Mouse (Mus musculus) lung, postnatal 10 days (tissue): ENCODE results near the gene Itpr2.
A peak's percentile ranks its signal among the peaks of the same experiment; 100 is the strongest.

ENCODE experiments used
- DNase-seq: peaks from one replicate; pipeline ENCODE4 v3.0.0; 2021

Gene Itpr2

DNA sequence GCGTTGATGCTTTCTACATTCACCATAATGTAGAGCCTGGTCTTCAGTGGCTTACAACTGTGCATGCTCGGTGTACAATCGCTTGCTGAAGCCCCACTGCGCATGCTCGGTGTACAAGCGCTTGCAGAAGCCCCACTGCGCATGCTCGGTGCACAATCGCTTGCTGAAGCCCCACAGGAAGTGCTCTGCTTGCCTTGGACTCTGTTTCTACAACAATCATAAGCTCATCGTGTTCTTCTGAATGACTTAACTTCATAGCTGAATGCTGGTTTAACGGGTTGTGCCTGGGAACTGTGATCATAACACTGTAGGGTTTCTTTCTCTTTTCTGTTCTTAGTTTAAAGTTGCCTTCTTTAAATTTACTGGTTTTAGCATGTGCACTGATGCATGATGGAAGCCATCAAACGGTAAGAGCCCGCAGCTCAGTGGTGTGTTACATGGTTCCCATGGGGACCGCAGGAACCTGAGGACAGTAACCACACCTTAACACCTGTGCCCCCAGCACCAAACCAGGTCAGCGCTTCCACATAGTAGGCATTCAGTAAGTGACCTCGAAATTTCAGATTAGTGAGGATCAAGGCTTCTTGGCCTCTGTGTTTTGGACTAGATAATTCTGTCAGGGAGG, 90.5 kb downstream of the Itpr2 start:
- DNase-seq, result no peak

- DNase-seq, result no peak
These were observed 91.6 kb downstream of the Itpr2 start for GRCm38 (mm10) chr6:146410427-146410810.

- peak; percentile 90 for DNase-seq
These were observed 92.2 kb downstream of the Itpr2 start for GRCm38 (mm10) chr6:146409692-146410426.

DNA sequence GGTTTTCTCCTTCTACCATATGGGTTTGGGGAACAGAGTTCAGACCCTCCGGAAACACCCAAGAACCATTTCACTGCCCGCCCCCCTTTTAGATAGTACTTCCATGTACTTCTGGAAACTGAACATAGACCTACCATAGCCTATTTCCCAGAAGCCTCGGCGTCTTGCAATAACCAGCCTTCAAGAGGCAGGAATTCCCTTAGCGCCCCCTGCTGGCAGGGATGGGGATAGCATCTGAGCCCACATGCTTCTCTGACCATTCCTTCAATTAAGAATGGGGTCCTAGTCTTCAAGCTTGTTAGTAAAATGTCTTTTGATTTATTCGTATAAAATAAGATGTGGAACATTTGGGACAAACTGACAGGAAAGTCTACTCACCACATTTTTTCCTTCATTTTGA, 96.6 kb downstream of the Itpr2 start:
- peak; percentile 62 for DNase-seq

GRCm38 (mm10) chr6:146404876-146405275, 97.1 kb downstream of the Itpr2 start:
- DNase-seq, result no peak

DNA sequence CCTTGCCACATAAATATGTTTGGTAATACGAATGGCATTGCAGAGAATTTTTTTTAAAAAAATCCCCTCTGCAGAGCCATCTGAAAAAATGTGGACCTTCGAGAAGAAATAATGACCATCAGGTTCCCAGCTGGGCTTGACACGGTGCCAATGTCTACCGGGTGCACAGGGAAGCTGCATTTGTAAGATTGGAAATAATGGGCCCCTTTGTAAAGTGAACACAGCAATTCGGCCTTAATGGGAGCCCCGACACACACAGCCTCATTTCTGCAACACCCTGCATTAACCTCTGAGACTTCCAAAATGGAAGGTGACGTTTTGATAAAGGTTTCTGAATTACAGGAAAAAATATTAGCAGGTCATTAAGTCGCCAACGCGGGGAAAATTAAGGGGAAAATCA, 97.9 kb downstream of the Itpr2 start:
- no peak for DNase-seq

DNA sequence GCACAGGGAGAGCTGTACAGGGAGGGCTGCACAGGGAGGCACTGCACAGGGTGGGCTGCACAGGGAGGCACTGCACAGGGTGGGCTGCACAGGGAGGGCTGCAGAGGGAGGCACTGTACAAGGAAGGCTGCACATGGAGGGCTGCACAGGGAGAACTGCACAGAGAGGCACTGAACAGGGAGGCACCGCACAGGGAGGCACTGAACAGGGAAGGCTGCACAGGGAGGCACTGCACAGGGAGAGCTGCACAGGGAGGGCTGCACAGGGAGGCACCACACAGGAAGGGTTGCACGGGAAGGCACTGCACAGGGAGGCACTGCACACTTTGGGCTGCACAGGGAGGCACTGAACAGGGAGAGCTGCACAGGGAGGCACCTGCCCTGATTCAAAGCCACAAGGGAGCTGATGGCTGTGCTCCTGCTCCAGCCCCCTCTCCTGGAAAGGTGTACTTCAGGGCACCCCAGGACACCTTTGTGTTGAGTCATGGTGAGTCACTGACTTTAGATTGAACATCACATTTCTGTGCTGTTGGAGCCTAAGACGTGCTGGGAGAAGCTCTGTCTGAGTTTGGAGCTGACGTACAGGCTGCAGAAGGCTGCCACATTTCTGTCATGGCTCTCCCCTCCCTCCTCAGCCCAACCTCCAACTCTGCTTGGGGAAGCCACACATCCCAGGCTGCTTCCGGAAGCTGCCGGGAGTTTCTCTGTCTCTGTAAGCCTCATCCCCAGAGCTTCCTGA, 98.9 kb downstream of the Itpr2 start:
- peak; percentile 55 for DNase-seq

GRCm38 (mm10) chr6:146397803-146398202, 104.2 kb downstream of the Itpr2 start:
- no peak for DNase-seq

- no peak for DNase-seq
These were observed 105.8 kb downstream of the Itpr2 start for GRCm38 (mm10) chr6:146396253-146396652.

- no peak for DNase-seq
These were observed 106.4 kb downstream of the Itpr2 start for GRCm38 (mm10) chr6:146395616-146396015.

GRCm38 (mm10) chr6:146392188-146392587, 109.8 kb downstream of the Itpr2 start:
- no peak for DNase-seq

- no peak for DNase-seq
These were observed 111.9 kb downstream of the Itpr2 start for GRCm38 (mm10) chr6:146390159-146390558.

DNA sequence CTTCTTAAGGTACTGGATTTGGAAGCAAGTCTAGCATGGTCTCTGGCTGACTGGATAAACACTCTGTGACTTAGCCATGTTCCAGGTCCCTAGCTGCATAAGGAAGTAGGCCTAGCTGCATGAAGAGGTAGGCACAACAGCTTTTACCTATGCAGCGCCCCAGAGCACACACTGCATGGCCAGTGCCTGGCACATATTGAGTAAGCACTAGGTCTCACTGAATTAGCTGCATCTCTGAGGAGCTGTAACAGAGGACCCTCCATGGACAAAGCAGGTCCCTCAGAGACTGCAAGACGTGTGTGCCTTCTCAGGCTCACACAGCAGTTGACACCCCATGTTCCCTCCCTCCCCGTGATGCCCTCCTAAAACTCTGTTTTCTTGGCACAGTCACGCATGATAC, 114.0 kb downstream of the Itpr2 start:
- DNase-seq, result no peak

GRCm38 (mm10) chr6:146387039-146387713, 114.8 kb downstream of the Itpr2 start:
- no peak for DNase-seq

GRCm38 (mm10) chr6:146379263-146379662, 122.8 kb downstream of the Itpr2 start:
- DNase-seq, result no peak

- no peak for DNase-seq
These were observed 130.5 kb downstream of the Itpr2 start for GRCm38 (mm10) chr6:146371511-146371910.

DNA sequence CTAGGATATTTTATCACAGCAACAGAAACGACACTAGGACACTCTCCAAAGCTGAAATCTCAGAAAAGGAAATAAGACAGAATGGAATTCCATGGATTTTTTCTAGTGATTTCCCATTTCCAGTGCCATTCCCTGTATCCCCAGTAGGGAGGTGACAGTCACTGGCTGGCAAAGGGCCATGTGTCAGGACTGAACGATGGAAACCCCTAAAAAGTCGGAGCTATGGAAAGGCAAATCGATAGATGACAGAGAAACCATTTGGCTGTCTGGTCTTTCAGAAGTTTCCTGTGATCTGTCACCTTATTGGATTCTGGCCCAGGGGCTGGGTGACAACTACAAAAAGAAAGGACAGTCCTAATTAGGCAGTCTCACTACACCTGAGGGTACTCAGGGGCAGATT, 135.8 kb downstream of the Itpr2 start:
- DNase-seq, result no peak

DNA sequence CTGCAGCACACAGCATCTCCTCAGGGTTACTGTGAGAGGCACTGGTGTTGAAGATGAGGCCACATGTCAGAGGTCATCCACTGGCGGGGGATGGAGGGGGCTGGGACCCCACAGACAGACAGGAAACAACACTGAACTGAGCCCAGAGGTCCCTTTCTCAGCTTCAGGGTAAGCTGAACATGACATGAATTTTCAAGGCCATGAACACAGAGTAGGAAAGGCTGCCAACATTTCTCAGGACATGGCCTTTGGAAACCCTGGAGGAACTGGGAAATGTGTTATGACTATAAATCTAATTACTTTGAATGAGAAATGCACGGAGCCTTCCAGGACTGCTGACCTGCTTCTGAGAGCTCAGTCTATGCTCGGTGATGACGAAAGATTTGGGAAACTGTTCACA, 144.1 kb downstream of the Itpr2 start:
- DNase-seq, result peak; percentile 46

DNA sequence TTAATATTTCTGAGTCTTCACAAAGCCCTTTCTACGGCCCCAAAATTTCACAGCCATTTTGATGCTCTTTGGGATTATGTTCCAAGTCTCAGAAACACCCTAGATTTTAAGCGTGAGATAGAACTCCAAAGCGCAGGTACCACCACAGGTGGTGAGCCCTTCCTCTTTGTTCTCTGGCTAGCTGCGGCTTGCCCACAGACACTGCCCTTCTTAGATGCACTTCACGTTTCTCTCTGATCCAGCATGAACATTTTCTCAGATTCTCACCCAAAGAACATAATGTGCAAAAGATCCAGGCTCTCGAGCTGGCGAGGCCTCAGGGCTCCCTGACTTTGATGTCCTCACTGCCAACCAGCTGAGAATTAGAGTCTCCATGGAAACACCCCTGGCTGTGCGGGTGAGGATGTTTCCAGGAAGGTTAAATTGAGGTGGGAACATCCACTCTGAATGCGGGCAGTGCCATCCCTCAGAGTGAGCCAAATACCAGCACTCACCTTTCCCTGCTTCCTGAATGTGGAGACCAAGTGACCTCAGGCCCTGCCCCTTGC, 149.7 kb downstream of the Itpr2 start:
- DNase-seq, result no peak

- DNase-seq, result no peak
These were observed 150.2 kb downstream of the Itpr2 start for GRCm38 (mm10) chr6:146351816-146352215.

DNA sequence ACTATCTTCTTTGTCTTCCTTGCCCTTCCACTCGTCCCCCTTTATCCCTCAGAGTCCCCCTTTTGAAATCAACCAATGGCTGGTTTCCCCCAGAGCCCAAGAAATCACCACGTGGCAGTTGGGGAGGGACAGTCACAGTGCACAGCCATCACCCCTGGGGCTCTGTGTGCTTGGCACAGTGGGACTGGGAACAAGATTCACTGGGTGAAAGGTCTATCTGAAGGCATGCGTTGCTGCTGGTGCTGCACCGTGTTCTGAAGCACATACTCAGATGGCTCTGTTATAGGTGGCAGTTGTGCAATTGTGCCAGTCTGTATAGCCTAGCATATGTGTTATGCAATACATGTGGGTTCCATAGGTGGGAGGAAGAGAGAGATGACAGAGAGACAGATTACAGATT, 154.5 kb downstream of the Itpr2 start:
- no peak for DNase-seq

DNA sequence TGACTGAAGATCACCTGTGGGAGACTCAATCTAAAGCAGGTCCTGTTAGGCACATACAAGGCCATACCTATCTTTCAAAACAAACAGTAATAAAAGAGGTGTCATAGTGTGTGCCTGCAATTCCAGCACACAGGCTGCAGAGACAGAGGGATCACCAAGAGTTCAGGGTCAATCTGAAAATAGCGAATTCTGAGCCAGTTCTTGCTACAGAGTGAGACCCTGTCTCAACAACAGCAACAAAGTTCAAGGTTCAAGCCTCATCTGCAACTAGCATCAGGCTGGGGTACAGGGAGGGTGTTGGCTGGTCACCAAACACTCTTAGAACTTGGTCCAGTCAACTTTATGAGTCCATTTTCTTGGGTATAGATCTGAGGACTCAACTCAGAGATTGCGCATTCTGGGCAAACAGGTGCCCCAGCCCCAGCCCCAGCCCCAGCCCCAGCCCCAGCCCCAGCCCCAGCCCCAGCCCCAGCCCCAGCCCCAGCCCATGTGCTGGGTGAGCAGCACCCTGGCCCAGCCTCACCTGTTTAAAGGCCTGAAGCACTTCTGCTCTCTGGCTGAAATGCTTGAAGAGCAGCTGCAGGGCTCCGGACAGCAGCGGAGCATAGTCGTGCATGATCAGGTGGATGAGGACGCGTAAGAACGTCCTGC, 155.4 kb downstream of the Itpr2 start:
- no peak for DNase-seq

- DNase-seq, result peak; percentile 30
These were observed 157.3 kb downstream of the Itpr2 start for GRCm38 (mm10) chr6:146344732-146345131.
